Mouse (Mus musculus): Measurements from ENCODE around the gene Rab8a. TPM values are rescaled to one million over a fixed set of nuclear protein-coding genes. Genes with fewer than 3 reads are reported as not detected.

Rab8a gene
- polyA plus RNA-seq, 1 experiment from 2014 or later: 123 TPM

- peak; percentile 95 for ATAC-seq (ENCODE audit: insufficient number of reproducible peaks, low FRiP score, low TSS enrichment, low read depth)
- Histone ChIP-seq H3K9me3 (ENCODE audit: control insufficient read depth, low read length) (no peaks in the 10 kb centered on the region), H3K4me3 (ENCODE audit: low read depth, low read length) (peak within 1 kb of the TSS; percentile 82), H3K27ac (replicated peaks; ENCODE audit: low read depth, low read length) (0 out of 2 replicates have a peak within 1 kb of the TSS, but pooled peaks have one; percentile 26), H3K4me1 (ENCODE audit: control insufficient read depth, insufficient read depth, low read length) (peaks cover 5% of the 10 kb centered on the region), H3K9ac (ENCODE audit: low read length) (peak within 1 kb of the TSS; percentile 81), H3K36me3 (ENCODE audit: control insufficient read depth, insufficient read depth, low read length) (peaks cover 14% of the 10 kb centered on the region), H3K4me2 (ENCODE audit: low read depth, severe bottlenecking) (peak within 1 kb of the TSS; percentile 75), H3K27me3 (ENCODE audit: control insufficient read depth, insufficient read depth, low read length) (no peaks in the 10 kb centered on the region)
- DNase-seq (ENCODE audit: low spot score): peak; percentile 93
- 15% methylated on average over 39 of the region's 39 CpGs for WGBS
Observed at GRCm38 (mm10) chr8:72219541-72220363, 58.8 kb downstream of the Rab8a start, which contains the start of gene Fam32a. TSS of gene Fam32a (plus strand) at chr8:72219730.

GRCm38 (mm10) chr8:72220758-72221157, 59.8 kb downstream of the Rab8a start:
- no peaks in the 10 kb centered on the region for H3K9me3 ChIP-seq (ENCODE audit: control insufficient read depth, low read length)

GRCm38 (mm10) chr8:72222656-72223055, 61.7 kb downstream of the Rab8a start:
- Histone ChIP-seq H3K9me3 (ENCODE audit: control insufficient read depth, low read length) (no peaks in the 10 kb centered on the region), H3K36me3 (ENCODE audit: control insufficient read depth, insufficient read depth, low read length) (peaks cover 14% of the 10 kb centered on the region), H3K27me3 (ENCODE audit: control insufficient read depth, insufficient read depth, low read length) (no peaks in the 10 kb centered on the region), H3K4me1 (ENCODE audit: control insufficient read depth, insufficient read depth, low read length) (peaks cover 5% of the 10 kb centered on the region), H3K27ac (replicated peaks; ENCODE audit: low read depth, low read length) (no peak overlapping the region), H3K4me3 (ENCODE audit: low read depth, low read length) (no peak overlapping the region), H3K9ac (ENCODE audit: low read length) (no peak overlapping the region), H3K4me2 (ENCODE audit: low read depth, severe bottlenecking) (no peak overlapping the region)
- DNase-seq (ENCODE audit: low spot score) (no peak), ATAC-seq (ENCODE audit: insufficient number of reproducible peaks, low FRiP score, low TSS enrichment, low read depth) (no peak)
- 97% methylated on average over 5 of the region's 5 CpGs for WGBS

More at GRCm38 (mm10) chr8:72220758-72221157, 59.8 kb downstream of the Rab8a start:
- Histone ChIP-seq H3K4me3 (ENCODE audit: low read depth, low read length) (peak overlapping the region; percentile 82), H3K27ac (replicated peaks; ENCODE audit: low read depth, low read length) (no peak overlapping the region), H3K4me1 (ENCODE audit: control insufficient read depth, insufficient read depth, low read length) (peaks cover 5% of the 10 kb centered on the region), H3K9ac (ENCODE audit: low read length) (no peak overlapping the region), H3K4me2 (ENCODE audit: low read depth, severe bottlenecking) (peak overlapping the region; percentile 75), H3K27me3 (ENCODE audit: control insufficient read depth, insufficient read depth, low read length) (no peaks in the 10 kb centered on the region), H3K36me3 (ENCODE audit: control insufficient read depth, insufficient read depth, low read length) (peaks cover 14% of the 10 kb centered on the region)
- ATAC-seq (ENCODE audit: insufficient number of reproducible peaks, low FRiP score, low TSS enrichment, low read depth) (no peak), DNase-seq (ENCODE audit: low spot score) (no peak)
- 82% methylated on average over 4 of the region's 4 CpGs for WGBS

Other genes with a start within 250 kb of the Rab8a start
- 30.9 and 31.2 TPM in 2 replicates for gene Zfp961, start 210.2 kb upstream of the Rab8a start, polyA plus RNA-seq (2014; fragmentation: Nextera tagmentation; extraction: Ambion mirVana)
- gene Cyp4f18, start 151.6 kb upstream of the Rab8a start, polyA plus RNA-seq (2014; fragmentation: Nextera tagmentation; extraction: Ambion mirVana): 0.30 and 1.0 TPM in 2 replicates
- gene Olfr372, start 120.0 kb upstream of the Rab8a start, polyA plus RNA-seq (2014; fragmentation: Nextera tagmentation; extraction: Ambion mirVana): not detected in 2 replicates
- gene Olfr373, start 78.0 kb upstream of the Rab8a start, polyA plus RNA-seq (2014; fragmentation: Nextera tagmentation; extraction: Ambion mirVana): 0.04 TPM in 1 of 2 replicates, not detected in the other
- gene Olfr374, start 54.2 kb upstream of the Rab8a start, polyA plus RNA-seq (2014; fragmentation: Nextera tagmentation; extraction: Ambion mirVana): not detected in 2 replicates
- gene Tpm4, start 26.2 kb upstream of the Rab8a start, polyA plus RNA-seq (2014; fragmentation: Nextera tagmentation; extraction: Ambion mirVana): 789 and 800 TPM in 2 replicates
- gene Hsh2d, start 28.4 kb downstream of the Rab8a start, polyA plus RNA-seq (2014; fragmentation: Nextera tagmentation; extraction: Ambion mirVana): 0.20 TPM in 1 of 2 replicates, not detected in the other
- not detected in 2 replicates for gene Cib3, start 51.6 kb downstream of the Rab8a start, polyA plus RNA-seq (2014; fragmentation: Nextera tagmentation; extraction: Ambion mirVana)
- gene Gm11034, start 52.4 kb downstream of the Rab8a start, polyA plus RNA-seq (2014; fragmentation: Nextera tagmentation; extraction: Ambion mirVana): not detected in 2 replicates
- 66.1 and 69.3 TPM in 2 replicates for gene Fam32a, start 58.5 kb downstream of the Rab8a start, polyA plus RNA-seq (2014; fragmentation: Nextera tagmentation; extraction: Ambion mirVana)
- 117 and 118 TPM in 2 replicates for gene Ap1m1, start 78.8 kb downstream of the Rab8a start, polyA plus RNA-seq (2014; fragmentation: Nextera tagmentation; extraction: Ambion mirVana)
- gene Gm10282, start 144.1 kb downstream of the Rab8a start, polyA plus RNA-seq (2014; fragmentation: Nextera tagmentation; extraction: Ambion mirVana): 36.7 and 36.8 TPM in 2 replicates
- 3.1 and 4.2 TPM in 2 replicates for gene Klf2, start 157.8 kb downstream of the Rab8a start, polyA plus RNA-seq (2014; fragmentation: Nextera tagmentation; extraction: Ambion mirVana)

All from limb, embryonic 11.5 days (tissue).